Mouse (Mus musculus) midbrain, embryonic 11.5 days (tissue): Measurements from ENCODE around the gene Fh1. TPM values are rescaled to one million over a fixed set of nuclear protein-coding genes. Genes with fewer than 3 reads are reported as not detected.

Experiments used
- ATAC-seq: fragments of 200-750 bp; cut with Nextera tagmentation; 2 replicates; pipeline ENCODE4 v1.8.0; 2017; ENCODE audit warnings: moderate TSS enrichment, moderate library complexity; ENCODE audit not compliant: low FRiP score
- DNase-seq: peaks from one replicate; pipeline ENCODE4 v3.0.0; 2015; ENCODE audit warnings: low spot score; ENCODE audit errors: missing footprints
- H3K27ac ChIP-seq: fragments of 300-500 bp; sonication (generic); 2 replicates; pipeline ENCODE4 v1.5.1; 2014; ENCODE audit warnings: low read depth, low read length
- H3K27me3 ChIP-seq: fragments of 300-500 bp; sonication (generic); 2 replicates; pipeline ENCODE4 v1.6.1; 2014; ENCODE audit warnings: mild to moderate bottlenecking, low read length, moderate library complexity, mixed read lengths; ENCODE audit not compliant: control insufficient read depth, insufficient read depth
- H3K36me3 ChIP-seq: fragments of 300-500 bp; sonication (generic); 2 replicates; pipeline ENCODE4 v1.6.1; 2014; ENCODE audit warnings: mild to moderate bottlenecking, low read length, moderate library complexity, mixed read lengths; ENCODE audit not compliant: control insufficient read depth, insufficient read depth
- H3K4me1 ChIP-seq: fragments of 300-500 bp; sonication (generic); 2 replicates; pipeline ENCODE4 v1.6.1; 2014; ENCODE audit warnings: low read length; ENCODE audit not compliant: control insufficient read depth, insufficient read depth
- H3K4me2 ChIP-seq: fragments of 300-500 bp; sonication (generic); 2 replicates; pipeline ENCODE4 v1.6.1; 2014; ENCODE audit warnings: mild to moderate bottlenecking, moderate library complexity
- H3K4me3 ChIP-seq: fragments of 300-500 bp; sonication (generic); 2 replicates; pipeline ENCODE4 v1.5.1; 2014; ENCODE audit warnings: low read depth, low read length
- H3K9ac ChIP-seq: fragments of 300-500 bp; sonication (generic); 2 replicates; pipeline ENCODE4 v1.6.1; 2014; ENCODE audit warnings: low read length
- H3K9me3 ChIP-seq: fragments of 300-500 bp; sonication (generic); 2 replicates; pipeline ENCODE4 v1.6.1; 2016; ENCODE audit warnings: low read length; ENCODE audit not compliant: control insufficient read depth
- WGBS: fragments of 180-500 bp; shearing (Covaris S2); extraction: QIAGEN DNeasy Blood & Tissue Kit; methylation state at CpG from one replicate; pipeline ENCODE4 v1.1.7; 2014; 5-methylcytosine and 5-hydroxymethylcytosine counted together
- polyA plus RNA-seq: library from polyadenylated mRNA; unstranded; fragments of >200 nt; fragmentation: Nextera tagmentation; extraction: Ambion mirVana; gene quantifications from 2 replicates; pipeline ENCODE4 v1.2.1, GENCODE M21; 2014

The Fh1 gene
- polyA plus RNA-seq, 1 experiment from 2014 or later, result 109 TPM

DNA sequence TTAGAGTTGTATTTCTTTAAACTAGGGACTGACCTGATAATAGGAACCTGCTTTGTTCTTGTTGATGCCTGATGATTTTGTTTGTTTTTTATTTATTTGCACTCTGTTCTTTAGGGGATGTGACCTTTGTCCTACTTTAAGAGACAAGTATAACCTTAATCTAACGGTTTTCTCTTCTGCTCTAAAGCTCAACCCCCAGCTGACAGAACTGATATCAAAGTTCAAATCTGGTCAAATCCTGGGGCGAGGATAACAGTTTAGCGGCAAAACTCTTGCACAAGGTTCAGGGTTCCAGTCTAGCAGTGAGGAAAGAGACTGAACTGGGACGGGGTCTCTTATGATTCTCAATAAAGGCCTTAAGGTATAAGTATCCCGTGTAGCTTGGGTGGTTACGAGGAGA lies 3.8 kb upstream of the Fh1 start:
- DNase-seq (no peak), ATAC-seq (no peak)
- no peak overlapping the region for H3K9ac ChIP-seq
- H3K4me3 ChIP-seq, result no peak overlapping the region
- no peak overlapping the region for H3K4me2 ChIP-seq
- H3K4me1 ChIP-seq, result peaks cover 4% of the 10 kb centered on the region
- H3K27ac ChIP-seq, result no peak overlapping the region
- no peaks in the 10 kb centered on the region for H3K27me3 ChIP-seq
- H3K9me3 ChIP-seq, result no peaks in the 10 kb centered on the region
- 86% methylated on average over 6 of the region's 6 CpGs for whole genome bisulfite sequencing
- no peaks in the 10 kb centered on the region for H3K36me3 ChIP-seq

DNA sequence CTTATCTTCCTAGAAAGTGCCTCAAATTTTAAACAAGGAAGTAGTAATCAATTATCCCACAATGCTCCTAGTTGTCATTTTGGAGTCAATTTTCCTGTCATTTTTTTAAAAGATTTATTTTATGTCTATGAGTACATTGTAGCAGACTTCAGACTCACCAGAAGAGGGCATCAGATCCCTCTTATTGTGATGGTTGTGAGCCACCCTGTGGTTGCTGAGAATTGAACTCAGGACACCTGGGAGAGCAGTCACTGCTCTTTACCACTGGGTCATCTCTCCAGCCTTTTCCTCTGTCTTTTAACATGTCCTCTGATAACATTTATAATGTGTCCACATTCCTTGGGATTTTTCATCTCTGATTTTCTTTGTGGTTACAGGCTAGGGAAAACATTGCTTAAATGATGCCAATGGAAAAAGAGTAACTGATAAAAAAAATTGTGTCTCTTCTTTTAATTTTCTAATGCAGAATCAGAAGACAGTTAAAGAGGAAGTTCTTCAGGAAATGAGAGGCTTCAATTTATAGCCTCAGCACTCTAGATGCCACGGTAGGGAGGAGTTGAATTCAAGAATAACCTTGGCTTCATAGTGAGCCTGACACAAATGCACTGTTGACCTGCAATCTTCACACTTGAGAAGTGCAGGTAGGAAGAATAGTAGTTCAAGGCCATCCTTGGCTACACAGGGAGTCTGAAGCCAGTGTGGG lies 706 bp upstream of the Fh1 start:
- ATAC-seq (peak; percentile 47), DNase-seq (peak; percentile 84)
- peak overlapping the region; percentile 82 for H3K4me3 ChIP-seq
- H3K4me2 ChIP-seq, result peak overlapping the region; percentile 82
- 88% methylated on average over 1 of the region's 1 CpGs for WGBS
- peaks cover 6% of the 10 kb centered on the region for H3K4me1 ChIP-seq
- H3K9ac ChIP-seq, result 0 out of 2 replicates have a peak overlapping the region, but pooled peaks have one; percentile 39
- H3K27me3 ChIP-seq, result no peaks in the 10 kb centered on the region
- no peak overlapping the region for H3K27ac ChIP-seq
- H3K9me3 ChIP-seq, result no peaks in the 10 kb centered on the region
- no peaks in the 10 kb centered on the region for H3K36me3 ChIP-seq

DNA sequence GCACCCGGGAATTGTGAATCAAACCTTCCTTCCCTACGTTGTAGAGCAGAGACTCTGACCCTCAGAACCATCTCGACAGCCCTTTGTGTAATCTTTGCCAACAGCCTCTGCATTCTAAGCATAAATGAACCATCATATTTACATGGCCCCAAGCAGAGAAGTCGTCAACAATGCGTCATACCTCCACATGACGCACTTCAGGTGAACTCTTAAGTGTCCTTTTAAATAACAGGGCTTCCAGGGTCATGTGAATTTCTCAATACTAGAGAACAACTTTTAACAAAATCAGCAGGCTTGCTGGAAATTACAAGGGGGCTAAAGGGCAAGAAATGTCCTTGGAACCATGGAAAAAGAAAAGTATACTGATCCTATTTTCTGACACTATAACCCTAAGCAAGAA lies 1.8 kb downstream of the Fh1 start:
- no peak overlapping the region for H3K27ac ChIP-seq
- no peaks in the 10 kb centered on the region for H3K27me3 ChIP-seq
- H3K9ac ChIP-seq, result no peak overlapping the region
- ATAC-seq (no peak), DNase-seq (no peak)
- H3K4me2 ChIP-seq, result no peak overlapping the region
- H3K4me1 ChIP-seq, result peaks cover 6% of the 10 kb centered on the region
- WGBS, result 91% methylated on average over 6 of the region's 6 CpGs
- no peaks in the 10 kb centered on the region for H3K9me3 ChIP-seq
- H3K36me3 ChIP-seq, result no peaks in the 10 kb centered on the region
- no peak overlapping the region for H3K4me3 ChIP-seq

DNA sequence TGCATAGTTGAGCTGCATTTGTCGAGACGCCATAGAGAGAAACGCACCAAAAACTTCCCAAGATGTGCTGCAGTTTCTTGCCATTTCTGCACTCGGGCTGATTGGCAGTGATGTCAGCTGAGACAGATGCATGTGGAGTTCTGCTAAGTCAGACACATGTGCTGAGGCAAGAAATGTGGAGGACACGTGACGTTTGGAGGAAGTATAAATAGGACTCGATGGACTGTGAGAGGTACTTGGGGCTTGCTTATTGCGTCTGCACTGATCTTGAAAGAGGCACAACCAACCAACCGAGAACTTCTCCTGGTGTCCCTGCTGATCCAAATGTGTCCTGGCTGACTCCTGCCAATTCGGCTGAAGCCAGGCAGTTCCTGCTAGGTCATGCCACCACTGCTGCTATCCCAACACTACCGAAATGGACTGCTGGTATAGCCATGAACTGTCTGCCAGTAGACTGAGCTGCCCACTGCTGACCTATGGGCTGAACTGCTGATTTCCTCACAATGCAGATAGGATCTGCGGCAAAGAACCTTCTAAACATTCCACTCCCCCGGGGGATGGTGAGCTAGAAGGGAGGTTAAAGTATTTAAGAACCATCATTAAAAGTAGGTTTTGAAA lies 5.5 kb downstream of the Fh1 start, which contains the start of gene Kmo:
Kmo (plus strand) TSS at position 568 of the 618 bp plus-strand sequence.
- no peak within 1 kb of the TSS for H3K4me2 ChIP-seq
- ATAC-seq (no peak), DNase-seq (no peak)
- peaks cover 6% of the 10 kb centered on the region for H3K4me1 ChIP-seq
- 0 out of 2 replicates have a peak, but pooled peaks cover 8% of the 10 kb centered on the region for H3K36me3 ChIP-seq
- no peak within 1 kb of the TSS for H3K4me3 ChIP-seq
- 90% methylated on average over 13 of the region's 13 CpGs for WGBS
- H3K27me3 ChIP-seq, result no peaks in the 10 kb centered on the region
- no peak within 1 kb of the TSS for H3K9ac ChIP-seq
- no peak within 1 kb of the TSS for H3K27ac ChIP-seq
- H3K9me3 ChIP-seq, result no peaks in the 10 kb centered on the region

DNA sequence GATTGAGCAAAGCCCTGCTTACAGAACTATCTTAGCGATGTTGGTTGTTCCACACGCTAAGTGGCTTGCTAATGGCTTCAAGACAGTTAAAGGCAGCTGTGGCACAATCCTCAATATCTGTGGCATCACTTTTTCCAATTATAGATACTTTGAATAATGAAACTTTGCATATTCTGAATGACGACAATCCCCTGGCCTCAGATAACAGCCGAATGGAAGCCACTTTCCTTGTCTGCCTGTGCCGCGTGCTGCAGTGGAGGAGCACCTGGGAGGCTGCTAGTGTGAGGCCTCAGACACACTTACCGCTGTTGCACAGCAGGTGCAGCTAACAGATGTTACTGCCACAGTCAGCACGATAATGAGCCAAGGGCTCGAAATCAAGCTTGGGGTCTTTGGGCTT lies 10.4 kb downstream of the Fh1 start:
- ATAC-seq (no peak), DNase-seq (no peak)
- Histone ChIP-seq H3K4me3 (no peak overlapping the region), H3K9ac (no peak overlapping the region), H3K9me3 (no peaks in the 10 kb centered on the region), H3K27me3 (no peaks in the 10 kb centered on the region), H3K4me1 (no peaks in the 10 kb centered on the region), H3K4me2 (no peak overlapping the region), H3K36me3 (peaks cover 20% of the 10 kb centered on the region), H3K27ac (no peak overlapping the region)
- 96% methylated on average over 9 of the region's 9 CpGs for WGBS

DNA sequence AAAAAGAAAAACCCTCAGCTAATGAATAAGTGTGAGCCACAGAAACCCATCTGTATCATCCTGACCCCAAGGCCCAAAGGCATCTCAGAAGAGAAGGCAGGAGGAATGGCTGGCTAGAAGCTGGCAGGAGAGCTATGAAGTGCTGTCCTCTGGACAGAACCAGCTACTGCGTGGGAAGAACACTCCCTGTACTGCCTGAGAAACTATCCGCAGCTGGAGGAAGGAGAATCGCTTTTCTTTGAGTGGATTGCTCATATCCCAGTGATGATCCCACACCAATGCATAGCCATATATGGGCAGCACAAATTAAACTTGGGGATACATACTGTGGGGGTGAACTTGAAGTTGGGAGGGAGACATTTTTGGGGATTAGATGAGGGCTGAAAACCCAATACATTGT lies 16.7 kb downstream of the Fh1 start:
- no peak overlapping the region for H3K4me2 ChIP-seq
- WGBS, result 93% methylated on average over 3 of the region's 3 CpGs
- ATAC-seq (no peak), DNase-seq (no peak)
- H3K4me3 ChIP-seq, result no peak overlapping the region
- peaks cover 16% of the 10 kb centered on the region for H3K36me3 ChIP-seq
- H3K27me3 ChIP-seq, result no peaks in the 10 kb centered on the region
- H3K9me3 ChIP-seq, result no peaks in the 10 kb centered on the region
- H3K4me1 ChIP-seq, result no peaks in the 10 kb centered on the region
- H3K9ac ChIP-seq, result no peak overlapping the region
- H3K27ac ChIP-seq, result no peak overlapping the region

DNA sequence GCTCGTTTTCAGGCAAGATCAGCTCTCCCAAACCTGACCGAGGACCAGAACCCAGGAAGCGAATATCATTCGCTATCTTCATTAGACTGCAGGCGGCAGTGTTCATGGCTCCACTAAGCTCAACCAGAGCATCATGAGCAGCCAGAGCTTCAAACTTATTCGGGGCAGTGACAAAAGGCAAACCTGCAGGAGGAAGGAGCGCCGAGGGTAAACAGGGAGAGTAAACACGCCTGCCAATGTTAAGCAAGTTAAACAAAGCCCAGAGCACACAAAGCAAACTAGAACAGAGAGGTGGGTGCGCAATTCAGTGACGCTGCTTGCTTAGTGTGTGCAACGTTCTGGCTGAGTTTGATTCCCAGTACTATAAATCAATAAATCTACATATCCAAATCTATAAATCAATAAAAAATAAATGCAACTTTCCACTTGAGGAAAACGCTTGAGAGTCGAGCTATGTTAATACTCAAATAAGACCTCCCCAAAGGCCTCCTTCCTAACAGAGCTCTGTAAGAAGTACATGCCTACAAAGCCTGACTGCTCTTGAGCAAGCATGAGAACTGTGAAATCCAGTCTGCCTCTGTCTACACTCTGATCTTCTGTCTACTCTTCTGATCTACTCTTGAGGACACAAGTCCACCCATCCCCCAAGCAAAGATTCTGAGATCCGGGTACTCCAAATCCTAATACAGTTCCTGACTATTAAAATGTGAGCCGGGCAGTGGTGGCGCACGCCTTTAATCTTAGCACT lies 17.4 kb downstream of the Fh1 start:
- WGBS, result 88% methylated on average over 18 of the region's 18 CpGs
- H3K9me3 ChIP-seq, result no peaks in the 10 kb centered on the region
- ATAC-seq (peak; percentile 67), DNase-seq (no peak)
- H3K9ac ChIP-seq, result no peak overlapping the region
- no peaks in the 10 kb centered on the region for H3K4me1 ChIP-seq
- peaks cover 15% of the 10 kb centered on the region for H3K36me3 ChIP-seq
- no peak overlapping the region for H3K27ac ChIP-seq
- no peak overlapping the region for H3K4me3 ChIP-seq
- H3K27me3 ChIP-seq, result no peaks in the 10 kb centered on the region
- no peak overlapping the region for H3K4me2 ChIP-seq

DNA sequence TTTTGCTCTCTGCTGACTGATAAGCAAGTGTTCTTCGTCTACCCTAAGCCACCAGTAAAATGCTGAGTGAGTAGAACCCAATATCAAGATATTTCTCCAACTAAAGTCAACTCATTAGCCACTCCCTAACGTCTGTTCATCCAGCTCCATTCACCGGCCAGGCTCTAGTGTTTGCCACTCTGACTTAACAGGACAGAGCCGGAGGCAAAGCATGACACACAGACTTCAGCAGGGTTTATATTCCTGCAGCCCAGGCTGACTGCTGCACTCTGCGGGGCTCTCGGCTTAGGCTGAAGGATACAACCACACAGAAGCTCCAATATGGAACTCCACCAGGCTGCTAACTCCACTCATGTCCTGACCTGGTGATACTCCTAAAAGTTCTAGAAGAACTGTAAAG lies 18.1 kb downstream of the Fh1 start:
- no peak overlapping the region for H3K4me2 ChIP-seq
- no peaks in the 10 kb centered on the region for H3K4me1 ChIP-seq
- H3K4me3 ChIP-seq, result no peak overlapping the region
- no peak for ATAC-seq
- no peak overlapping the region for H3K9ac ChIP-seq
- WGBS, result 86% methylated on average over 6 of the region's 6 CpGs
- DNase-seq, result no peak
- H3K36me3 ChIP-seq, result peaks cover 15% of the 10 kb centered on the region
- no peaks in the 10 kb centered on the region for H3K27me3 ChIP-seq
- H3K9me3 ChIP-seq, result no peaks in the 10 kb centered on the region
- no peak overlapping the region for H3K27ac ChIP-seq

DNA sequence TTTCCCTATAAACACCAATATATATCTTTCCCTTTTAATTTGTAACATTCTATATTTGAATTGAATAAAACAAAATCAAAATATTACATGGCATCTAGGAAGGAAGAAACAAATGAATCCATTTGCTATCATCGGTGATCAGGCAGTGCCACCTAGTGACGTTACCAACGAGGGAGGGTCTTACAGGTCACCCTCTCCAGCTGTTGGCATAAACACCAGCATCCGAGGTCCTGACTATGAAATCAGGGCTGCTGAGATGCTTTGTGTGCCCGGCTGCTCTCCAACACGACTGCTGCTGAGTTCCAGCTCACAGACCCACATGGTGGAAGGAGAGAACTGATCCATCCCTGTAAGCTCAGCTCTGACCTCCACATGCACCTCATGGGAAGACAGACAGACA lies 22.0 kb downstream of the Fh1 start:
- Histone ChIP-seq H3K36me3 (peaks cover 11% of the 10 kb centered on the region), H3K27me3 (no peaks in the 10 kb centered on the region), H3K27ac (no peak overlapping the region), H3K4me2 (no peak overlapping the region), H3K9ac (no peak overlapping the region), H3K4me1 (no peaks in the 10 kb centered on the region), H3K4me3 (no peak overlapping the region), H3K9me3 (no peaks in the 10 kb centered on the region)
- WGBS, result 72% methylated on average over 6 of the region's 6 CpGs
- no peak for DNase-seq
- no peak for ATAC-seq
